Mouse (Mus musculus) hindbrain, embryonic 15.5 days (tissue): ENCODE measurements around the gene Gzmk. TPM values are rescaled to one million over a fixed set of nuclear protein-coding genes. Genes with fewer than 3 reads are reported as not detected.

Experiments
- ATAC-seq: fragments of 200-750 bp; cut with Nextera tagmentation; 2 replicates; pipeline ENCODE4 v1.8.0; 2017; ENCODE audit warnings: low read depth, moderate number of reproducible peaks, moderate TSS enrichment; ENCODE audit not compliant: low FRiP score
- H3K27ac ChIP-seq: fragments of 300-500 bp; sonication (generic); replicated peaks from 2 replicates; pipeline ENCODE4 v1.5.1; 2015; ENCODE audit warnings: mild to moderate bottlenecking, inconsistent platforms
- H3K27me3 ChIP-seq: fragments of 300-500 bp; sonication (generic); 2 replicates; pipeline ENCODE4 v1.6.1; 2015; ENCODE audit warnings: control low read depth, inconsistent platforms
- H3K36me3 ChIP-seq: fragments of 300-500 bp; sonication (generic); 2 replicates; pipeline ENCODE4 v1.6.1; 2015; ENCODE audit warnings: control low read depth, inconsistent platforms
- H3K4me1 ChIP-seq: fragments of 300-500 bp; sonication (generic); replicated peaks from 2 replicates; pipeline ENCODE4 v1.6.1; 2015; ENCODE audit warnings: control low read depth, inconsistent platforms
- H3K4me2 ChIP-seq: fragments of 300-500 bp; sonication (generic); 2 replicates; pipeline ENCODE4 v1.6.1; 2015; ENCODE audit warnings: moderate library complexity, mild to moderate bottlenecking, inconsistent platforms
- H3K4me3 ChIP-seq: fragments of 300-500 bp; sonication (generic); 2 replicates; pipeline ENCODE4 v1.5.1; 2015; ENCODE audit warnings: mild to moderate bottlenecking, inconsistent platforms
- H3K9ac ChIP-seq: fragments of 300-500 bp; sonication (generic); 2 replicates; pipeline ENCODE4 v1.6.1; 2015; ENCODE audit warnings: inconsistent platforms
- H3K9me3 ChIP-seq: fragments of 300-500 bp; sonication (generic); 2 replicates; pipeline ENCODE4 v1.6.1; 2016; ENCODE audit warnings: control low read depth, inconsistent platforms
- WGBS: fragments of 180-500 bp; shearing (Covaris S2); methylation state at CpG from one replicate; pipeline ENCODE4 v1.1.7; 2015; 5-methylcytosine and 5-hydroxymethylcytosine counted together
- polyA plus RNA-seq: library from polyadenylated mRNA; unstranded; fragments of >200 nt; fragmentation: Nextera tagmentation; extraction: Ambion mirVana; gene quantifications from 2 replicates; pipeline ENCODE4 v1.2.1, GENCODE M21; 2015

The Gzmk gene
- polyA plus RNA-seq, 1 experiment from 2014 or later: 0.16 TPM

DNA sequence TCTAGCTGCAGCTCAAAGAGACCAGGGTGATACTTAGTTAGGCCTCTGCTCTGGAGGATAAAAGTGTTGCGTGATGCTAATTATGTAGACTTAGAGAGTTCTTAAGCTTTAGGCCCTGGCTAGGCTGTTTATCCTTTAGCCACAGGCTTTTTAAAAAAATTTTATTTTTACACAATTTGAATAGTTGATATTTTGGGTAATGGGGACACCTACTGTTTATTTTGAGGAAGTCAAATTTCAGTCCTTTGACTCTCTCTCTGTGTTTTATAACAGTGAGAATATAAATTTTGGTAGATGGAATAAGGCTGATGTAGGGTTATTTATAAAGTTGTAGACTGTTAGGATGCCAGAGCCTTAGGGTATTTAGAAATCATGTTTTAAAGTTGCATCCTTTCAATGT is 86.1 kb downstream of the Gzmk start:
- no peaks in the 10 kb centered on the region for H3K27me3 ChIP-seq
- H3K4me3 ChIP-seq: no peak overlapping the region
- H3K27ac ChIP-seq: no peak overlapping the region
- no peaks in the 10 kb centered on the region for H3K36me3 ChIP-seq
- no peak overlapping the region for H3K9ac ChIP-seq
- WGBS: 95% methylated on average over 1 of the region's 1 CpGs
- H3K4me1 ChIP-seq: no peaks in the 10 kb centered on the region
- no peak overlapping the region for H3K4me2 ChIP-seq
- no peaks in the 10 kb centered on the region for H3K9me3 ChIP-seq
- ATAC-seq: no peak

DNA sequence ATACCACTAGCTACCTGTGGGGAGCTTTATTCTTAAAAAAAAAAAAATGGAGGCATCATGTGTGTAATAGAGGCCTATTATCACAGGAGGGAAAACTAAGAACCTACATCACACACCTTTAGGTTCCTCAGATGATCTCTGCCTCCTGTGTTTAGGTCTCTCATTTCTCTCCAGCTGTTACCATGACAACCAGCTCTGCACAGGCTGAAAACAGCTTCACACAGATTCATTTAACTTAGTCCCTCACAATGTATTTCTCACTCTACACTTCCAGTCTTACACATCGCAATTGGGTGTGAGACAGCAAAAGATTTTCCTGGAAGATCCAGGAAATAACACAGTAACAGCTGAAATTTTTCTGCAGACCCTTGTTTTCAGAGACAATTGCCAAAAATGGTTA is 95.7 kb downstream of the Gzmk start:
- Histone ChIP-seq H3K4me3 (no peak overlapping the region), H3K36me3 (no peaks in the 10 kb centered on the region), H3K4me2 (no peak overlapping the region), H3K9ac (no peak overlapping the region), H3K4me1 (no peaks in the 10 kb centered on the region), H3K27me3 (no peaks in the 10 kb centered on the region), H3K9me3 (no peaks in the 10 kb centered on the region), H3K27ac (peak overlapping the region; percentile 48; the same call in 1 of the 2 replicates)
- 67% methylated on average over 1 of the region's 1 CpGs for WGBS
- peak; percentile 83; the same call in 1 of the 2 replicates for ATAC-seq

Other genes starting within 250 kb of the Gzmk start
- 0.67 and 1.4 TPM in 2 replicates for gene Ccno, start 238.1 kb downstream of the Gzmk start, polyA plus RNA-seq
- gene Mcidas, start 232.1 kb downstream of the Gzmk start, polyA plus RNA-seq: 0.45 and 1.3 TPM in 2 replicates
- 0.24 and 0.52 TPM in 2 replicates for gene Cdc20b, start 190.8 kb downstream of the Gzmk start, polyA plus RNA-seq
- 59.0 and 62.9 TPM in 2 replicates for gene Gpx8, start 179.5 kb downstream of the Gzmk start, polyA plus RNA-seq
- not detected in 2 replicates for gene Gzma, start 124.9 kb downstream of the Gzmk start, polyA plus RNA-seq
- 1.4 and 2.0 TPM in 2 replicates for gene Esm1, start 16.2 kb downstream of the Gzmk start, polyA plus RNA-seq
- gene BC067074, start 67.3 kb upstream of the Gzmk start, polyA plus RNA-seq: 1.1 TPM in 2 replicates